Mouse (Mus musculus) stomach, embryonic 14.5 days (tissue): ENCODE data around the gene Eno1. TPM values are rescaled to one million over a fixed set of nuclear protein-coding genes. Genes with fewer than 3 reads are reported as not detected.

Experiments used
- ATAC-seq: fragments of 200-750 bp; cut with Nextera tagmentation; 2 replicates; pipeline ENCODE4 v1.8.0; 2017; ENCODE audit warnings: low read depth, moderate TSS enrichment; ENCODE audit not compliant: insufficient number of reproducible peaks, insufficient read depth, low FRiP score
- H3K27ac ChIP-seq: fragments of 300-500 bp; sonication (generic); 2 replicates; pipeline ENCODE4 v1.5.1; 2014; ENCODE audit warnings: mild to moderate bottlenecking, low read length, moderate library complexity, mixed read lengths
- H3K27me3 ChIP-seq: fragments of 300-500 bp; sonication (generic); 2 replicates; pipeline ENCODE4 v1.6.1; 2014; ENCODE audit warnings: low read length, control low read depth, mixed read lengths; ENCODE audit not compliant: control insufficient read depth, insufficient read depth
- H3K36me3 ChIP-seq: fragments of 300-500 bp; sonication (generic); 2 replicates; pipeline ENCODE4 v1.6.1; 2014; ENCODE audit warnings: mild to moderate bottlenecking, control low read depth, low read length, moderate library complexity, mixed read lengths; ENCODE audit not compliant: control insufficient read depth, insufficient read depth
- H3K4me1 ChIP-seq: fragments of 300-500 bp; sonication (generic); 2 replicates; pipeline ENCODE4 v1.6.1; 2014; ENCODE audit warnings: low read length, control low read depth, mixed read lengths; ENCODE audit not compliant: control insufficient read depth, insufficient read depth
- H3K4me2 ChIP-seq: fragments of 300-500 bp; sonication (generic); replicated peaks from 2 replicates; pipeline ENCODE4 v1.6.1; 2014; ENCODE audit warnings: low read depth, low read length, control low read depth
- H3K4me3 ChIP-seq: fragments of 300-500 bp; sonication (generic); 2 replicates; pipeline ENCODE4 v1.5.1; 2014; ENCODE audit warnings: low read depth, low read length, control low read depth
- H3K9ac ChIP-seq: fragments of 300-500 bp; sonication (generic); replicated peaks from 2 replicates; pipeline ENCODE4 v1.6.1; 2014; ENCODE audit warnings: low read depth, mild to moderate bottlenecking, control low read depth, low read length, moderate library complexity, mixed read lengths
- H3K9me3 ChIP-seq: fragments of 300-500 bp; sonication (generic); 2 replicates; pipeline ENCODE4 v1.6.1; 2016; ENCODE audit warnings: low read depth, low read length, control low read depth; ENCODE audit not compliant: control insufficient read depth
- WGBS: fragments of 180-500 bp; shearing (Covaris S2); extraction: QIAGEN DNeasy Blood & Tissue Kit; methylation state at CpG from one replicate; pipeline ENCODE4 v1.1.7; 2014; 5-methylcytosine and 5-hydroxymethylcytosine counted together
- polyA plus RNA-seq: library from polyadenylated mRNA; unstranded; fragments of >200 nt; fragmentation: Nextera tagmentation; extraction: Ambion mirVana; gene quantifications from 2 replicates; pipeline ENCODE4 v1.2.1, GENCODE M21; 2014

Eno1 gene
- polyA plus RNA-seq, 1 experiment from 2014 or later, result 1,497 TPM

DNA sequence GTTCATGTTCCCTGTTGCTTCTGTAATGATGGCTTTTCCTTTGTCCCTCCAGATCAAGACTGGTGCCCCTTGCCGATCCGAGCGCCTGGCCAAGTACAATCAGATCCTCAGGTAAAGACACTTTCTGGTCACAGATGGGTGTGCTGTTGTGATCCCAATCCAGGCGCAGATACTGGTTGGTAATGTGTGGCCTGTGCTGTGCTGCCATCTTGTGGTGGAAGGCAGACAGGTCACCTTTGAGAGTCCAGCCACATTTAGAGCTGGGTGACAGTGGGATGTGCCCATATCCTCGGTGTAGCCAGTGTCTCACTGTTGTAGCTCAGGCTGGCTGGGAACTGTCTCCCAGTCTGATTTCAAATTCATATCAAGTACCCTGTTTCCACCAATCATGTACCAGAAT is 11.5 kb downstream of the Eno1 start:
- peak; percentile 53; the same call in 1 of the 2 replicates for ATAC-seq
- Histone ChIP-seq H3K9me3 (no peaks in the 10 kb centered on the region), H3K36me3 (peaks cover 60% of the 10 kb centered on the region)

GRCm38 (mm10) chr4:150248917-150249316 is 12.4 kb downstream of the Eno1 start:
- Histone ChIP-seq H3K4me3 (no peak overlapping the region), H3K4me2 (no peak overlapping the region), H3K36me3 (peaks cover 51% of the 10 kb centered on the region), H3K4me1 (no peaks in the 10 kb centered on the region), H3K9ac (no peak overlapping the region), H3K9me3 (no peaks in the 10 kb centered on the region), H3K27me3 (no peaks in the 10 kb centered on the region), H3K27ac (no peak overlapping the region)
- WGBS, result 76% methylated on average over 5 of the region's 5 CpGs
- ATAC-seq, result no peak

More for the DNA sequence above, 11.5 kb downstream of the Eno1 start:
- 63% methylated on average over 5 of the region's 5 CpGs for WGBS
- H3K4me2 ChIP-seq, result no peak overlapping the region
- no peak overlapping the region for H3K9ac ChIP-seq
- no peak overlapping the region for H3K27ac ChIP-seq
- no peaks in the 10 kb centered on the region for H3K4me1 ChIP-seq
- H3K27me3 ChIP-seq, result no peaks in the 10 kb centered on the region
- H3K4me3 ChIP-seq, result no peak overlapping the region

DNA sequence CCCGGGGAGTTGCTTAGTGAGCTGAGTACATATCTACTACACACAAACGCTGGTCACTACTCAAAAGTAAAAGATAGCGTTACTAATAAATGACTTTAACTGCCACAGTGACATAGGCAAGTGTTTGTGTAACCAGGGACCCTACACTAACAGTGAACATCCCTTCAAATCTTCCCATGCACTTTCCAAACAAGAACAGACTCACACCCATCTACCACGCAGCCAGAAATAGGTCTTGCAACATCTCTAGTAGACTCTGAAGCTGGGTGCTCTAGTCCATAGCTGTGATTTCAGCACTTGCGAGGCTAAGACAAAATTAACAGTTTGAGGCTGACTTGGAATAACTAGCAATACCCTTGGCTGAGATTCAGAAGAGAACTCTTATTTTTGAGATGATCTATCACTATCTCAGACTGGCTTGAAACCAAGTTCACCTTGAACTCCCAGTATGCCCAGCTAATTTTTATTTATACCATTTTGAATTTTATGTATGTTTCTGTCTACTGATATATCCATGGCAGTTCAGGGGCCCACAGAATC is 13.3 kb downstream of the Eno1 start:
- ATAC-seq, result no peak
- no peaks in the 10 kb centered on the region for H3K9me3 ChIP-seq
- H3K4me3 ChIP-seq, result no peak overlapping the region
- no peak overlapping the region for H3K27ac ChIP-seq
- no peak overlapping the region for H3K4me2 ChIP-seq
- H3K27me3 ChIP-seq, result no peaks in the 10 kb centered on the region
- H3K4me1 ChIP-seq, result no peaks in the 10 kb centered on the region
- 66% methylated on average over 5 of the region's 5 CpGs for WGBS
- H3K36me3 ChIP-seq, result peaks cover 42% of the 10 kb centered on the region
- no peak overlapping the region for H3K9ac ChIP-seq

GRCm38 (mm10) chr4:150250549-150251422 is 14.3 kb downstream of the Eno1 start:
- no peak overlapping the region for H3K4me3 ChIP-seq
- WGBS, result 60% methylated on average over 18 of the region's 18 CpGs
- ATAC-seq, result no peak
- no peaks in the 10 kb centered on the region for H3K27me3 ChIP-seq
- peaks cover 36% of the 10 kb centered on the region for H3K36me3 ChIP-seq
- no peak overlapping the region for H3K9ac ChIP-seq
- H3K9me3 ChIP-seq, result no peaks in the 10 kb centered on the region
- H3K4me1 ChIP-seq, result no peaks in the 10 kb centered on the region
- peak overlapping the region; percentile 41; the same call in 1 of the 2 replicates for H3K27ac ChIP-seq
- no peak overlapping the region for H3K4me2 ChIP-seq

- H3K27me3 ChIP-seq, result no peaks in the 10 kb centered on the region
- H3K36me3 ChIP-seq, result peaks cover 4% of the 10 kb centered on the region; the same call in 1 of the 2 replicates
- no peak overlapping the region for H3K4me3 ChIP-seq
- H3K9ac ChIP-seq, result no peak overlapping the region
- no peak for ATAC-seq
- 66% methylated on average over 4 of the region's 4 CpGs for WGBS
- no peak overlapping the region for H3K27ac ChIP-seq
- H3K4me2 ChIP-seq, result no peak overlapping the region
- no peaks in the 10 kb centered on the region for H3K9me3 ChIP-seq
- peaks cover 8% of the 10 kb centered on the region; the same call in 1 of the 2 replicates for H3K4me1 ChIP-seq
These were observed 17.9 kb downstream of the Eno1 start for GRCm38 (mm10) chr4:150254416-150254815.

DNA sequence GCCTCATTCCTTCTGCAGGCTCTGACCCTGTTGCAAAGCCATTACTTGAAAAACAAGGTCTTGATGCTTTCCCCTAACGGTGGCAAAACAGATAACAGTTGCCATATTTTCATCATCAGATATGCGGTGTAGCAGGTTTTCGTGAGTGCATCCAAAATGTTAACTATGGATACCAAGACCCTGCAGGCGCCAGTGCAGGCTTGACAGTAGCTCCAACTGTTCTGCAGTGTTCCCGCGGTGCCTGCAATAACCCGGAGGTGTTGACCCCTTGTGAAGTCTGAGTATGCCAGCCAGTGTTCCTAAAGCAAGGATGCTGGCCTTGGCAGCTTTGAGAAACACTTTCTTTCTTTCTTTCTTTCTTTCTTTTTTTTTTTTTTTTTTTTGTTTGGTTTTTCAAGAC is 18.7 kb downstream of the Eno1 start:
- WGBS, result 86% methylated on average over 7 of the region's 7 CpGs
- Histone ChIP-seq H3K4me3 (no peak overlapping the region), H3K4me1 (peaks cover 8% of the 10 kb centered on the region; the same call in 1 of the 2 replicates), H3K9ac (no peak overlapping the region), H3K27me3 (no peaks in the 10 kb centered on the region), H3K27ac (no peak overlapping the region), H3K36me3 (no peaks in the 10 kb centered on the region), H3K9me3 (no peaks in the 10 kb centered on the region), H3K4me2 (no peak overlapping the region)
- ATAC-seq, result no peak

DNA sequence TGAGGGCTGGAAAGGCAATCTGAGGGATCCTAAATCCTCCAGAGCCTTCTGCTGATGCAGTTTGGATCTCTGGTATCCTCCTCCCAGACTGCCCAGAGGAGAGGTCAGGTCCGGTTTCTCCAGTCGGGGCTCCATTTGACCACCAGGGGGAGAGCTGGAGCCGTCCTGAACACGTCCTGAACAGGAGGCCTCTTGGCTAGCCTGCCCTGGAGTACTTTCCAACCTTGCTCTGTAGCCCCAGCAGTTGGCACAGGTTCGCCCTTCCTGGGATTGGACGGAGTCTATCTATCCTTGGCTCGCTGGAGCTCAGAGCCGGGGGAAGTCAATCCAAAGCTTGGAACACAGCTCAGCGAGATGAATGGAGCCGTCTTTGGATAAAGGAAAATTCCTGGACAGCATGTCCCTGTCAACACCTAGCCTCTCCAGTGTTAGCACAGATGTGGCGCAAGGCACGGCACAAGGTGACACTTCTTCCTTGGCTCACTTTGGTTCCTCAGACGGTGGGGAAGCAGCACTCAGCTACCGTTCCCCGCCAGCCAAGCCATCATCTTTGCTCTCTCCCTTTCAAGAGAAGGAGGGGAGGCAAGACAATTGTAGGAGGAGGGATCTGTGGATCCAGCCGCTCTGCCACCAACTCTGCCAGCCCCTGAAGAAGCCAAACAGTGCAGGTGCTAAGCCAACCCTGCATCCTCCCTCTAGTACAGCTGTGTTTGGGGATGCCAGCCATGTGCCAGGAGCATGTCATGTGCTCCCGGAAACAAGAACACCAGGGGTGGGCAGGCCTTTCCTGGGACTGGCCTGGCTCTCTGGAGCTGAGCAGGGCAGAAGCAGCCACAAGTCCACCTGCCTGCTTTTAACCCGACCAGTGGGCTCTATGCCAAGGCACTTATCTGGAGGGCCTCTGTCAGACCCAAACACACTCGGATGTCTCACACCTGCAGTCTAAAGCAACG is 21.0 kb downstream of the Eno1 start:
- Histone ChIP-seq H3K4me2 (no peak overlapping the region), H3K4me1 (peaks cover 8% of the 10 kb centered on the region; the same call in 1 of the 2 replicates), H3K4me3 (no peak overlapping the region), H3K27me3 (no peaks in the 10 kb centered on the region), H3K9ac (no peak overlapping the region; the same call in 1 of the 2 replicates), H3K36me3 (no peaks in the 10 kb centered on the region), H3K9me3 (no peaks in the 10 kb centered on the region), H3K27ac (peak overlapping the region; percentile 76; the same call in 1 of the 2 replicates)
- ATAC-seq, result peak; percentile 74; the same call in 1 of the 2 replicates
- WGBS, result 43% methylated on average over 20 of the region's 20 CpGs

- 56% methylated on average over 14 of the region's 14 CpGs for WGBS
These were observed 21.9 kb downstream of the Eno1 start for GRCm38 (mm10) chr4:150258388-150258787.

More at GRCm38 (mm10) chr4:150258388-150258787, 21.9 kb downstream of the Eno1 start:
- Histone ChIP-seq H3K27me3 (no peaks in the 10 kb centered on the region), H3K4me3 (no peak overlapping the region), H3K9ac (no peak overlapping the region), H3K4me1 (peaks cover 8% of the 10 kb centered on the region; the same call in 1 of the 2 replicates), H3K27ac (peak overlapping the region; percentile 76), H3K36me3 (no peaks in the 10 kb centered on the region), H3K4me2 (no peak overlapping the region), H3K9me3 (no peaks in the 10 kb centered on the region)
- ATAC-seq, result no peak
